In genomic region chr8:91381543-91382106, GRCm38 (mm10) we compare ENCODE assay signal across 9 mouse cellular contexts.
DNase-seq lines count a peak whose midpoint lies in the region; ATAC-seq and TF ChIP-seq lines count a peak whose summit lies in the region.
"Had no signal": no experiment of that assay in that cellular context is flagged by ENCODE, and none has a peak within 500 bp of the region (broad histone marks: within the 10 kb centered on the region; RNA-seq: fewer than 3 reads in every experiment).

No protein-coding gene starts in this region.

- DNase-seq in kidney, adult 9 months: peak; percentile 69
- peak; percentile 15 for DNase-seq in hindbrain, postnatal 0 days (ENCODE audit: low spot score)
- DNase-seq in lung, postnatal 36 days: peak; percentile 88
- DNase-seq in testis, postnatal 10 days (ENCODE audit: low spot score): no peak
- DNase-seq in spleen, postnatal 14 days (ENCODE audit: low spot score in 2 of 2): no peak

- no peaks in the 10 kb centered on the region for H3K27me3 ChIP-seq in kidney, embryonic 14.5 days (ENCODE audit: control insufficient read depth, insufficient read depth, low read length)
- no peaks in the 10 kb centered on the region for H3K27me3 ChIP-seq in hindbrain, postnatal 0 days (ENCODE audit: insufficient read depth, low read length)

- H3K9ac ChIP-seq in kidney, embryonic 14.5 days (ENCODE audit: low read depth, low read length): no peak overlapping the region
- 0 out of 2 replicates have a peak overlapping the region, but pooled peaks have one; percentile 3 for H3K9ac ChIP-seq in hindbrain, postnatal 0 days (replicated peaks; ENCODE audit: low read length)
- H3K9ac ChIP-seq: limb, embryonic 13.5 days had no signal

- no peak for TF ChIP-seq CTCF in hindbrain, postnatal 0 days (IDR thresholded peaks at IDR 0.05; ENCODE audit: low read depth)

- no peak overlapping the region for H3K4me2 ChIP-seq in kidney, embryonic 14.5 days (replicated peaks; ENCODE audit: low read depth, low read length)
- H3K4me2 ChIP-seq in hindbrain, postnatal 0 days (ENCODE audit: low read depth, low read length): no peak overlapping the region
- H3K4me2 ChIP-seq: limb, embryonic 13.5 days had no signal

- H3K9me3 ChIP-seq in kidney, embryonic 14.5 days (ENCODE audit: control insufficient read depth, low read length): no peaks in the 10 kb centered on the region
- no peaks in the 10 kb centered on the region for H3K9me3 ChIP-seq in hindbrain, postnatal 0 days (ENCODE audit: low read length)
- H3K9me3 ChIP-seq: limb, embryonic 13.5 days had no signal

- H3K27ac ChIP-seq in kidney, embryonic 14.5 days (ENCODE audit: low read depth, low read length): no peak overlapping the region
- 0 out of 2 replicates have a peak overlapping the region, but pooled peaks have one; percentile 14 for H3K27ac ChIP-seq in brown adipose tissue, adult 24 weeks (replicated peaks; ENCODE audit: low read depth, low read length)
- no peak overlapping the region for H3K27ac ChIP-seq in hindbrain, postnatal 0 days
- H3K27ac ChIP-seq: limb, embryonic 13.5 days had no signal

- H3K36me3 ChIP-seq in kidney, embryonic 14.5 days (ENCODE audit: control insufficient read depth, insufficient read depth, low read length): no peaks in the 10 kb centered on the region
- no peaks in the 10 kb centered on the region for H3K36me3 ChIP-seq in hindbrain, postnatal 0 days (ENCODE audit: insufficient read depth, low read length)

- ATAC-seq in kidney, embryonic 14.5 days (ENCODE audit: low FRiP score, low TSS enrichment): no peak
- ATAC-seq in hindbrain, postnatal 0 days: no peak
- no peak for ATAC-seq in activated CD4-positive, CD25-positive, alpha-beta regulatory T cell, adult 4 months

- 22% methylated on average over 7 of the region's 7 CpGs for WGBS in kidney, embryonic 14.5 days
- 28% methylated on average over 7 of the region's 7 CpGs for WGBS in hindbrain, postnatal 0 days

- no peak overlapping the region for H3K4me3 ChIP-seq in kidney, embryonic 14.5 days (ENCODE audit: low read length)
- H3K4me3 ChIP-seq in brown adipose tissue, adult 24 weeks (ENCODE audit: insufficient read depth, low read depth, low read length): no peak overlapping the region
- H3K4me3 ChIP-seq in hindbrain, postnatal 0 days (ENCODE audit: low read length): no peak overlapping the region
- H3K4me3 ChIP-seq: limb, embryonic 13.5 days had no signal

- peaks cover 37% of the 10 kb centered on the region for H3K4me1 ChIP-seq in kidney, embryonic 14.5 days (ENCODE audit: control insufficient read depth, insufficient read depth, low read length)
- peaks cover 2% of the 10 kb centered on the region for H3K4me1 ChIP-seq in brown adipose tissue, adult 24 weeks (ENCODE audit: control insufficient read depth, insufficient read depth, insufficient read length, low read length)
- peaks cover 12% of the 10 kb centered on the region for H3K4me1 ChIP-seq in hindbrain, postnatal 0 days (ENCODE audit: insufficient read depth, low read length)

Comparison
In these comparisons a context has a peak if more than half of its experiments do, and no peak if none do; other contexts are left out.
1. DNase-seq: peak in kidney, adult 9 months (single experiment), hindbrain, postnatal 0 days (single experiment) and lung, postnatal 36 days (single experiment); none in testis, postnatal 10 days (single experiment) and spleen, postnatal 14 days (0 of 2).